Mouse (Mus musculus): ENCODE measurements around the gene Ubash3a. TPM values are rescaled to one million over a fixed set of nuclear protein-coding genes. Genes with fewer than 3 reads are reported as not detected.
A peak's percentile ranks its signal among the peaks of the same experiment; 100 is the strongest.
"Not testable (repeated sequence)": the region's sequence is repeated elsewhere in the genome, so short reads cannot be mapped to it uniquely, and the experiment has no call there.

The Ubash3a gene
- total RNA-seq, 2 experiments from 2014 or later = 0.43 to 1.6 TPM

GRCm38 (mm10) chr17:31260430-31260829 lies 52.8 kb downstream of the Ubash3a start:
- DNase-seq (ENCODE audit: low spot score in 2 of 2) = no peak

DNA sequence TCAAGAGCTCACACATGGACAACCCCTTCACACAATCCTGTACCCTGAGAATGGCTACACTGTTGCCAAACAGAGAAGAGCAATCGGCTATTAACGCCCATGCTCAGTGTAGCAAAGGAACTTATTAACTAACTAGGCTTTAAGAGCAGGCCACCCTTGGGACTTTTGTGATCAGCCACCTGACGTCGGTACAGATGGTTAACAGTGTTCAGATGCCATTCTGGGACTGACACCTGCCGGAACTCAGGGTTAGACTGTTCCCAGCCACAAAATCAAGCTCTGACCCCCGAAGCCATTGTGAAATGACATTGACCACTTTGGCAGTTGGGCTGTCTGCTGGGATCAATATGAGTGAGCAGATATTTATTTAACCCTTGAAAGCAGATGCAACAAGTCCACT lies 53.7 kb downstream of the Ubash3a start:
- DNase-seq (ENCODE audit: low spot score in 2 of 2) = no peak

DNA sequence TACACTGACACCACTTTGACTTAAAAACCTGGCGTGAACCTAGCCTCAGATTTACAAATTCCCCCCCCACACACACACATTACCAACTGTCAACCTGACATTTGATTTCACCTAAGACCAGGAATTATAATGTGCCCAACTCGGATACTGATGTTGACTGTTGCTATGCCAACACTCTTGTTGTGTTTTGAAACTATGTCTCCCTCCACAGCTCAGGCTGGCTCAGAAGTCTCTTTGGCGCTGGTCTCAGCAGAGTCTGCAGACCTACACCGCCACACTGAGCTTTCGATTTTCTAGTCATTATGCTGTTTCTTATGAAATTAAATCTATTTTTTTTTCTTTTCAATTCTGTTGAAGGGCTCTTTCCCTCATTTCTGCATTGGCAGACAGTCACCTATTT lies 55.0 kb downstream of the Ubash3a start:
- no peak for DNase-seq (ENCODE audit: low spot score in 2 of 2)

DNA sequence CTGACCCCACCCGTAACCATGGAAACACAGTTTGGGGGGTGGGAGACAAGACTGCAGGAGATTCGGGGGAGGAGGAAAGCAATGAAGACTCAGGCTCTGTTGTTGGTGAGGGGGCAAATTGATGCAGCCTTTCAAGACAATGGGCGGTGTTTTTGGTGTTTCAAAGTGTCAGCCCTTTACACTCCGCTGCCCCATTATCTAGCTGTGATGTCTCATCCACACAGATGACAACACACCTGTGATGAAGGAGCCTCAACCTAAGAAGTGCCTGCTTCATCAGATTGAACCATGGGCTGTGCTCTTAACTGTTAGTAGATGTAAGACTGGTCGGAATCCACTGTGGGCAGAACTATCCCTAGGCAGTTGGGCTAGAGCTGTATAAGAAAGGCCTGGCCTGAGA lies 56.1 kb downstream of the Ubash3a start:
- no peak for DNase-seq (ENCODE audit: low spot score in 2 of 2)

GRCm38 (mm10) chr17:31264372-31264771 lies 56.7 kb downstream of the Ubash3a start:
- no peak for DNase-seq (ENCODE audit: low spot score in 2 of 2)

DNA sequence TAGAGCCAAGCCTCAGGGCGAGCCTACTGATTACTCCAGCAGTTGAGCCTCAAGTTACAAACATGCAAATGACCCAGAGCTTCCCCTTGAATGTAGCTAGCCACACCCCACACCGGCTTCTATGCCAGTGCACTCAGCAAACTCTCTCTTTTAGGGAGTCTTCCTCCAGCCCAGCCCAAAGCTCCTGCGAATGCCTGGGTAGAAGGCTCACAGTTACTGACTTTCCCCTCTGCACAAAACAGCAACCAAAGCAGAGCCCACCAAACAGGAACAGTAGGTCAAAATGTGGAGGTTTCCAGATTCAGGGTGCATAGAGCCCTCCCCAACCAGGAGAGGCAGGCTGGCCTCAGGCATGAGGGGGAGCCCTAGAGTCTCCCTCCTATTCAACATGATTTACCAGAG lies 57.5 kb downstream of the Ubash3a start:
- DNase-seq (ENCODE audit: low spot score in 2 of 2) = no peak

- no peak for DNase-seq (ENCODE audit: low spot score in 2 of 2)
These were observed 58.2 kb downstream of the Ubash3a start for GRCm38 (mm10) chr17:31265831-31266230.

- no peak for DNase-seq (ENCODE audit: low spot score in 2 of 2)
These were observed 58.8 kb downstream of the Ubash3a start for GRCm38 (mm10) chr17:31266321-31266950.

GRCm38 (mm10) chr17:31267138-31267537 lies 59.5 kb downstream of the Ubash3a start:
- DNase-seq (ENCODE audit: low spot score in 2 of 2) = no peak

DNA sequence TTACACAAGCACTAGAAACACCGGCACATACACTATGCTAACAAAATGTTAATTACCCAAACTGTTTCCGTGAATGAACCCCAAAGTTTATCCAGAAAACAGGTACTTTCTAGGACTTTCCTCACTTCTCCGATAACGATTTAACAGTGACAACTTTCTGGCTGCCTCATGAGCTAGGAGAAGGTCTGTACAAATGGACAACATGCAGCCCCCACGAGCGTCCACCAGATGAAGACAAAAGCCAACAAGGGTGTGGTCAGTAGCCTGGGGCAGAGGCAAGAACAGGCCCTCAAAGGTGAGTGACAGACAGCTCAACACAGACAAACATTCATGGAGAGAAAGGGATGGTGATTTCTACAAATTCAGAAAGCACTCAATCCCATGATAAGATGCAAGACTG lies 59.9 kb downstream of the Ubash3a start:
- DNase-seq (ENCODE audit: low spot score in 2 of 2) = no peak

- DNase-seq (ENCODE audit: low spot score in 2 of 2) = no peak
These were observed 60.3 kb downstream of the Ubash3a start for GRCm38 (mm10) chr17:31268016-31268415.

GRCm38 (mm10) chr17:31269761-31270160 lies 62.1 kb downstream of the Ubash3a start:
- no peak for DNase-seq (ENCODE audit: low spot score in 2 of 2)

GRCm38 (mm10) chr17:31270246-31270645 lies 62.6 kb downstream of the Ubash3a start:
- DNase-seq (ENCODE audit: low spot score in 2 of 2) = no peak

DNA sequence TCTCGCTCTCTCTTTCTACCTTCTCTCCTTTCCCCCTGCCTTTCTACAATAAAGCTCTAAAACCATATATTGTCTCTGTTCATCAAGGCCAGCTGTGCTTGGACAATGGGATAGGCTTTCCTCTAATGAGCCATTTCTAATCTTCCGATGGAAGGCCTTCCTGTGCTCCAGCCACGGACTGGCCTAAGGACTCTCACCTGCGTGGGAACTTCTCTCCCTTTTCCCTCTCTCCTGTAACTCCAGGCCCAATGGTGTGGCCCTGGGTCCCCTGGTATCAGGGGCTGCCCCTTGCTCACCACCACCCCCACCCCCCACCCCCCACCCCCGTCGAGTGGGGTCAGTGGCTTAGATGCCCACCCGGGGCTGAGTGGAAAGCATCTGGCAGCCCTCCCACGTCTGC lies 63.1 kb downstream of the Ubash3a start:
- DNase-seq (ENCODE audit: low spot score in 2 of 2) = not testable (repeated sequence)

- DNase-seq (ENCODE audit: low spot score in 2 of 2) = no peak
These were observed 63.6 kb downstream of the Ubash3a start for GRCm38 (mm10) chr17:31271136-31271851.

DNA sequence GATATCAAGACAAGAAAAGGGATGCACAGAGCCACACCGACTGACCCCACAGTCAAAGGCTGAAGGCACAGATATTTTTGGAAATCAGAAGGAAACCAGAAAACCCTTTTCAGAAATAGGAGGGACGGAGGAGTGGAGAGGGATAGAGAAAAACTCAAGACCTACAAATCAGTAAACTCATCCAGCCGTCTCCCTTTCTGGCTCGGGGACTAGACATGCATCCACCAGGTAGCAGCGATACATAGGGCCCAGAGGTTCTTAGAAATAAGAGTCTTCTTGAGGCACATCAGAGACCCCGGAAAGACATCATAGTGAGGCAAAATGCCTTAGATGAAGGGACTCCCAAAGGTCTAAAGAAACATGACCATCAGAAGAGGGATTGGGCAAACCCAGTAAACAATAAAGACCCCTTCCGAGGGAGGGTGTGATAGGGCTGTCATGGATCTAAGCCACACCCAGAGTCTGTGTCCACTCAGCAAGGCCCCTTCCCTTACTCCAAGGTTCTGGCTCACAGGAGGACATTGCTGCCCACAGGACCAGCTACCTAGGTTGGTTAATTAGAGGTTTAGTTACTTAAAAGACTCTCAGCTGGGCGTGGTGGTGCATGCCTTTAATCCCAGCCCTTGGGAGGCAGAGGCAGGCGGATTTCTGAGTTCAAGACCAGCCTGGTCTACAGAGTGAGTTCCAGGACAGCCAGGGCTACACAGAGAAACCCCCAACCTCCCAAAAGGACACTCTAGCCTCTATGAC lies 64.9 kb downstream of the Ubash3a start:
- DNase-seq (ENCODE audit: low spot score in 2 of 2) = no peak

DNA sequence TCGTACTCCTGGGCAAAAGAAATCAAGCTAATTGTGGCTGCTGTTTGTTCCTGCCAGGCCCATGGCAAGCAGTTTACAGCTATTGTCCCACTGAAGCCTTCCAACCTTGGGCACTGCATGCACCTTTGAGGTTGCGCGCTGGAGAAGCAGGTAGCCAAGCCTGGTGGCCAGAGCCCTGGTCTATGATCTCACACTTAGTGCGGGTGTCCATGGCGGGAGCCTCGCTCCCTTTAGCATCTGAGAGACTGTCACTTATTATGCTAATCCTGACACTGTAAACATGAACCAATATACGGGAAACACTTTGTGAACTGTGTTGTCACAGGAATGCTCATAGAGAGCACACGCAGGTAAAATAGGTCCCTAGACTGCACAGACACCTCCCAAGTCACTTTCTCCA lies 66.0 kb downstream of the Ubash3a start:
- DNase-seq (ENCODE audit: low spot score in 2 of 2) = no peak

GRCm38 (mm10) chr17:31275181-31275580 lies 67.5 kb downstream of the Ubash3a start:
- DNase-seq (ENCODE audit: low spot score in 2 of 2) = no peak

DNA sequence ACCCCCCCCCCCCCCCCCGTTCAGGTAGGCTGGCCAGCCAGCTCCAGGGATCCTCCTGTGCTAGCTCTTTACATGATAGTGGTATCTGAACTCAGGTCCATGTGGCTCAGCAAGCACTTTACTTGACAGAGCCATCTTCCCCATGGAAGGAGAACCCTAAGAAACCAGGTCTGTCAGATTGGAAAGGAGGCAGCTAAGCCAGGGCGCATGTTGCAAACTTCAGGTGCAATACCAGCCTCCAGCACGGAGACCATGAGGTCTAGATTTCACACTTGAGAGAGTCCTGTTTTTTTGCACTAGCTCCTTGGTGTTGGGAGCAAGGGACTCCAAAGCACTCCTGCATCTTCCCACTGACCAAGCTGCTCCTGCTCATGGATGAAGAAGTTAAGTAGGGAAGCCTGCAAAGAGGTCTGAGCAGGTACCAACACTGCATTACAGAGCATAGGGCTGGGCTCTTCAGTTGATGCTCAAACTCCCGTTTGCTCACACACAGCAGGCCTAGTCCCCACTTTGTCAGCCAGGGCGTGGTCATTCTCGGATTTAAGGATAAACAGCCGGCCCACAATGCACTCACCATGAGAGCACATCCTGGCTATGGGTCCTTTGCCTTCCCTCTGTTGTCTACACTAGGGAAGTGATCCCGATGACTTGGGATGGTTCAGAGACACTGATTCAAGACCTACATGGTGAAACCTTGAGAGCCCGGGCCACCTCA lies 68.7 kb downstream of the Ubash3a start:
- no peak for DNase-seq (ENCODE audit: low spot score in 2 of 2)

- peak; percentile 100 for DNase-seq (ENCODE audit: low spot score in 2 of 2)
These were observed 69.5 kb downstream of the Ubash3a start, which contains the start of gene Rsph1 for GRCm38 (mm10) chr17:31276922-31277918. Gene Rsph1, minus strand, starts transcription at chr17:31277383.

Measured in layer of hippocampus, adult 18-20 months (tissue).